Mouse (Mus musculus) embryo, embryonic 11 days (tissue): ENCODE measurements around the gene Abca3.
A peak's percentile ranks its signal among the peaks of the same experiment; 100 is the strongest.
"Not testable (repeated sequence)": the region's sequence is repeated elsewhere in the genome, so short reads cannot be mapped to it uniquely, and the experiment has no call there.

ENCODE experiments used
- DNase-seq: peaks from one replicate; pipeline ENCODE4 v3.0.0-alpha.2; 2015

The Abca3 gene

DNA sequence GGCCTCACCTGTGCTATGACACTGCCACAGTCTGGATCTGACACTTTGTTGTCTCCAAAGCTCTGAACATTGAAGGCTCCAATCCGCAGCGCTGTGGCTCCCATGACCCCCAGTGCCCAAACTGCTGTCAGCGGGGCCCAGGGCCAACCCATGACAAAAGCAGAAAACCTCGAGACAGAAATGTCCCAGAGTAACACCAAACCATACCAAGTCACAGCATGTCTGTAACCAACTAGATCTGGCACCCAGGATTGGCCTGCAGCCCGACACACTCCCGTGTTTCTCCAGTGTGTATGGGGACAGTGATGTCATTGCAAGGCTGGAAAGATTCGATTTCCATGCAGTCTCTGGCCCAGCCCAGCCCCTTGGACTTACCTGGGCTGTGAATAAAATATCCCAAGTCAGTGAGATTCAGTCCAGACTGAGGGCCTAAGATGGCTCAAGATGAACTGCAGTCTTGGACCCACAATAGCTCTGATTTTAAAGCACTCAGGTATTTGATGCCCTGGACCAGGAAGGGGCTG is 90.9 kb downstream of the Abca3 start, which contains the start of gene Dnase1l2:
Gene Dnase1l2 (minus strand): TSS at position 474 of the 524 bp plus-strand sequence.
- DNase-seq = no peak

DNA sequence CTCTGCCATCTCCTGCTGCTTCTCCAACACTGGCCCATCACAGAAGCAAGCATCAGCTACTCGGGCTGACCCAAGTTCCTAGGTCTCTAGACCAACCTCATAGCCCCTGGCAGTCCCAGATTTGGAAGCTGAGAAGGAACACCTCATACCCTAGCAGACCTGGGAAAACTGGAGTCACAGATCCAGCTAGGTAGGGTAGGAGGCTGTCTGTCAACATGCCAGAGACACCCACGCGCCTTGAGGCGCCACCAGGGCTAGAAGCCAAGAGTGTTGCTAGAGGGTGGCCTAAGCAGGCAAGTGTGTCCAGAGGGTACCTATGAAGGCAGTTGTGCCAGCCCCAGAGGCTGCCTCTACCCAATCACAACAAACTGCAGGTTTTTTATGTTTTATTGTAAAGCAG is 91.7 kb downstream of the Abca3 start:
- DNase-seq = no peak

- no peak for DNase-seq
These were observed 94.8 kb downstream of the Abca3 start for GRCm38 (mm10) chr17:24446590-24446989.

DNA sequence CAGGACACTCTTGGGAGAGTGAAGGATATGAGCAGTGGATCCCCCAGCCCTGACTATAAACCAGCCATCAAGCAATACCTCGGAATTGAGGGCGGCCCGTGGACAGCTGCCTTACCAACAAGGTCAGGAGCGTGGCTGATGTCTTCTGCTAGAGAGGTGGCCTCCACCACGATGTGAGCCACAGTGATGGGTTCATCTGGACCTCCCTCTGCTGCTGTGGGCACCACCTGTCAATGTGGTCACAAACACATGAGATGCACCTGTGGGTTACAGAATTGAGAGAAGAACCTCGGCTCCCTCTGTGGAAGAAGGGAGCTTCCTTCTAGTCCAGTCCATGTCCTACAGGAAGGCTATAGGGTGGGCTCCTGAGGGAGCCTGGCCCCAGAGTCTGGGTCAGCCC is 97.8 kb downstream of the Abca3 start:
- DNase-seq = no peak

- no peak for DNase-seq
These were observed 99.5 kb downstream of the Abca3 start for GRCm38 (mm10) chr17:24451220-24451619.

DNA sequence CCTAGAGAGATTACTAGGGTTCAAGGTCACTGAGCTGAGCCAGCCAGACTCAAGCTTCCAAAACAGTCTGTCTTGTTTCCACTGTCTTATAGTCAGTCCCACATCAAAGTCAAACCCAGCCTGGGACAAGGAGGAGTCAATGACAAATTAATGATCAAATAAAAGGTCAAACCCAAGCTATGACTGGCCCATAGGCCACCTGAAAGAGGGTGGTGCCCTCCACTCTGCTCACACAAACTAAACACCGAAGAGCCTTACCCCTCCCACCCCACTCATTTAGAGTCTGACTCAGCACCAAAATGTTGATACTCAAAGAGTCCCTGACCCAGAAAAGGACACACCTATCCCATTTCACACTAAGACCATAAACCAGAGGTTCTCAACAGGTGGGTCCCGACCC is 101.6 kb downstream of the Abca3 start:
- no peak for DNase-seq

DNA sequence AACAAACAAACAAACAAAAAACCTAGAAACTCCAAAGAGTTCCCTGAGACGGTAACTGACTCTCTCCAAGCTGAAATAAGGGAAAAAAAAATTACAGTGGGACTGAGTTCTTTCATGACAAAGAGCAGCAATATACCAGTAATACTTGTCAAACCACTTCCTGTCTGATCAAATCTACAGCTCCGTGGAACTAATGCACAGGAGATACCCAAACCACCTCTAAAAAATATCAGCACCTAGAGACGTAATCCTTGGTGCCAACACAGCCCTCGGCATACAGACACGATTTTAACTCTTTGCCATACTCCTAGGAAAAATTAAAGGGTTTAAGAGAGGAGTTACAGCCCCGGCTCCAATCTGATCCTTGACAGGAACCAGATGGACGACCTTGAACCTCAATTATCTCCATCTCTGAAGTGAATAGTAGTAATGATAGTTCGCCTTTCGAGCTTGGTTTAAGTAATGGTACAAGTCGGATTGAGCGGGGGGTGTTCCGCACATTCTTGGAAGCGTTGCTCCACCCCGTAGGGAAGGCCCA is 102.5 kb downstream of the Abca3 start:
- DNase-seq = no peak

DNA sequence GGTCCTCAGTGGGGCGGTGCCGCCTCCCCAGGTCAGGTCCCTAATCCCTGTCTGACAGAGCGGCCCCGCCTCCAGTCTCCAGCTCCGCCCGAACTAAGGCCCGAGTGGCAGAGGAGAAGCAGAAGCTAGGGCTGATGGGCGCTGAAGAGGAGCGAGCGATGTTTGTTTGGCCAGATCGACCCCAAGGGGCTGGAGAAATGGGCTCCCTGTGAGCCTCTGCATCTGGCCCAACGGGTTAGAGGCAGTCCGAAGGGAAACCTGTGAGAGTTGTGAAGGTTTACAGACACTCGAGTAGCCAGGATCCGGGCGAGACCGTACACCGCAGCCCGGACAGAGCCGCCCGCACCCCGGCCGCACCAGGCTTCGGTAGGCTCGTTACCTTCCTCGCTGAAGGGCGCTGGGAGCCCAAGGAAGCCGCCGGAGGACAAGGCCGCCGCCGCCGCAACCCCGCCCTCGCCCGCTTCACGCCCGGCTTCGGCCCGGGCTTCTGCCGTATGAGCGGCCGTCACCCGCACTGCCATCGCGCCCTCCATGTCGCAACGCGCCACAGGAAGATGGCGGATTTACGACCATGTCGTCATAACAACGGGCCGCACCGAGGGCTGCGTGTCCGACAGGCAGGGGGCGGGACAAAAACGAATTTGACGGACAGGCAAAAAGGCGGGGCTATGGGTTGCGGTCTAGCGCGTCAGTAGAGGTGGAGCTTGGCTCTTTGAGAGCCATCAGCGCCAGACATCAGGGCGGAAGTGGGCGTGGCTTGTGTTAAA is 103.2 kb downstream of the Abca3 start:
- DNase-seq = peak; percentile 100

- not testable (repeated sequence) for DNase-seq
These were observed 103.9 kb downstream of the Abca3 start for GRCm38 (mm10) chr17:24455523-24456206.
